Mouse (Mus musculus): Measurements from ENCODE around the gene Mecr.

The Mecr gene

DNA sequence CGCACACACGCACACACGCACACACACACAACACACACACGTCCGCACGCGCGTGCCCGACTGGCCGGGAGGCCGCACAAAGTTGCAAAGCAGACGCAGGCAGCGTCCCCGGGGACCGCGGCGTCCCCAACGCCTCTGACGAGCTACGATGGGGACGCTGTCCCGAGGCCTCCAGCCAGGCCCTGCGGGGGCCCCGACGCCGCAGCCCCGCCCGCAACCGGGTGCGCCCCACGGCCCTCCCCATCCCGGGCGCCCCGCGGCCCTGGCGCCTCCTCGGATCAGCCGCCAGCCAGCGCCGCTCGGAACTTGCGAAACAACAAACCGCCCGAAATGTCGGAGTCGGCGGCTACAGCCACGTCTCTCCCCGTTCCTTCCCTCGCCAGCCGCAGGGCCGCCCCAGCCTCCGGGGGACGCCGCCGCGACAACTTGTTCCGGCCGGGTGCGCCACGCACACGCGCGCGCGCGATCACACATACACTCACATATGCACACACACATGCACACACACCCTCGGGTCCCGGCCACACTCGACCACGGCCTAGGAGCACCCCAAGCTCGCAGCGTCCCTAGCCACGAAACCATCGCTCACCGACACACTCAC is 6.3 kb upstream of the Mecr start:
- no peak for DNase-seq (ENCODE audit: low read depth)

DNA sequence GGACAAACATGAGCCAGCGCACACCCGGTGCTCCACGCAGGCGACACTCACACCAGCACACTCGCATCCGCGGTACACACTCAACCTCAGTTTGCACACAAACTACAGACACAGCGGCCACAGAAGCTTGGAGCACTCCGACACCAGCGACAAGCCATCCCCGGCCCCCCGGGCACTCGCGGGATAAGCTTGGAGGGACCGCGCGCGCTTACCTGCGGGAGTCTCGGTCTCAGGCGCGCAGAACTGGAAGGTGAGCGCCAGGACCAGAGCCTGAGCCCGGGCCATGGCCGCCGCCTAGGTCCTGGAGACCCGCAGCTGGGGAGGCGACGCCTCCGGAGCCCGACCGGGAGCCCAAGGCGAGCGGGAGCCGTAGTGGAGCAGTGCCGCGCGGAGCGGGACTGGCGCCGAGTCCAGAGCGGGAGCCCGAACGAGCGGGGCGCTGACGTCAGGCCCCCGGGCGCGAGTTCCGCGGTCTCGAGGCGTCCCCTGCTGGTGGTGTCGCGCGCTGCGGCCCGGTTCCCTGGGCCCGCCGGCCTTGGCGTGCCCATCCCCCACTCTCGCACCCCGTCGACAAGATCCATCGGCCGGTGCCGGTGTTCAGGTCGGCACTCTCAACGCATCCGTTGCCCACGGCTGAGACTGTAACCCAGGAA is 5.3 kb upstream of the Mecr start, which contains the start of gene Ptpru:
TSS of gene Ptpru (minus strand) at position 417 of the 653 bp plus-strand sequence.
- peak; percentile 54 for DNase-seq (ENCODE audit: low read depth)

DNA sequence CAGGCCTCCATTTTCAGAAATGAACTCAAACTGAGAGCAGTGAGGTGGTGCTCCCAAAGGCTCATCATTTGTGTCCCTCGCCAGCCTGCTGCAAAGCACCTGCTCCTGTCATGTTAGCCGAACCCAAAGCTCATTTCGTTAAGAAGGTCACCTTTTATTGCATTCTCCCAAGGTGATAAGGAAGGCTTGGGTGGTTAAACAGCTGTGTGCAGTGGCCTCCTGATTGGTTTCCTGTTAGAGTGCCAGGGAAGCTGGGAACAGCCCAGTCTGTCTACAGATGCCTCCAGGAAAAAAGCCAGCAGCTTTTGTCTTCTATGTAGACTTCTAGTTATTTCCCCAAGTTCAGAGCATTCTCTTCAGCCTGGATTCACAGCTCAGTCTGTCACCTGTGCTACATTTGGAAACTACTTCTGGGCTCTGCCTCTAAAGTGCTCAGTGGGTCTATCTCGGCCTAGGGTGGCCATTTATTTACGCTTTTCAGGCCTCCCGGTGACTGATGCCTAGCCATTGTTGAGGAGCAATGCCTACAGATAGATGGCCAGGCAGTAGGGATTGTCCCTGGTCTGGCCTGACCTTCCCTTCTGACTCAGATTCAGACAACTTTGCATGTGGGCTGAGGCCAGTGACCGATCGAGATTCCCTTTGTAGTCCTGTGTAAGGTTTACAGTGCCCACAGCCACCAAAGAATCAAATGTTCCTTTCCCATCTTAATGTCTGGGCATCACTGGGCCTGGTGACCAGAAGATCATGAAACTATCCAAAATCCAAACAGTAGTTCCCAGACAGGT is 2.9 kb downstream of the Mecr start:
- DNase-seq (ENCODE audit: low read depth) = no peak

DNA sequence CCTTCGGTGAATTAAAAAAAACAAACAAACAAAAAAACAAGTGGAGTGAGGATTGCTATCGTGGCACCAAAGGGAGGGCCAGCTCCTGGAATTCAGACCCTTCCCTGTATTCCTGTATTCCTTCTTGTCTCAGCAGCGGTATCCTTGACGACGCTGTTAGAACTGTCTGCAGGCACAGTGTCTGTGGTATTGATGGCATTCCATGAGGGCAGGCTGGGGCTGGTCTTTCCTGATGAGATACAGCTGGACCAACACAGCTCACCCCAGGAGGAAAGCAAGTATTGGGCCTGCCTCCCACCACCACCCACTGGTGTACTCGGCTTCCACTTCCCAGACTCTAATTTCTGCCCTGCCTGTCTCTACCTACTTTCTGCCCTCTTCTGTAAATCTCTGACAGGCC is 4.8 kb downstream of the Mecr start:
- no peak for DNase-seq (ENCODE audit: low read depth)

DNA sequence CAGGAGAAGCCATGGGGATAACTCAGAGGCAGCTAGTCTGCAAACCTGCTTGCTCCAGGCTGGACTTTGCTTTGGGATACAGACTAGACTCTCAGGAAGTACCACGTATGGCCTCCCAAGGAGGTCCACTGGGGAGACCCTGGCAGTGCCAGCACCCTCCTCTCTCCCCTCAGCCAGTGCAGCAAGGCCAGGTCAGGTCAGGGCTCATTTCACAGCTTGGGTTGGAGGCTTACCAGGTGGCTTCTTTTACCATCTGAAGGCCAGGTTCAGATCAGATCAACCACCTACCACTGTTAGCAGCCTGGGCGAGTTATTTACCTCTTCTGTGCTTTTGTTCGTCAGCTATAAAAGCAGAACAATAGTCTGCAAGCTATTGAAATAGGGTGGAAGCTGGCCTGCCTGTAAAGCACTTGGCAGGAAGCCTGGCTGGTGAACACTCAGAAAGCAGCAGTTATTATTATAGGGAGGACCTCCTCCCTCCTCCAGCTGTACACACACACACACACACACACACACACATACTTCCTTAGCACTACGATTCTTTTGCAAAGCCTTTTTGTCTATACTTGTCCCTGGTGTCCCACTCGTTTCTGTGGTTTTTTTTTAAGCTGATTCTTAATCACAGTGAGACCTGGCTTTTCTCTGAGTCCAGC is 6.8 kb downstream of the Mecr start:
- DNase-seq (ENCODE audit: low read depth) = no peak

DNA sequence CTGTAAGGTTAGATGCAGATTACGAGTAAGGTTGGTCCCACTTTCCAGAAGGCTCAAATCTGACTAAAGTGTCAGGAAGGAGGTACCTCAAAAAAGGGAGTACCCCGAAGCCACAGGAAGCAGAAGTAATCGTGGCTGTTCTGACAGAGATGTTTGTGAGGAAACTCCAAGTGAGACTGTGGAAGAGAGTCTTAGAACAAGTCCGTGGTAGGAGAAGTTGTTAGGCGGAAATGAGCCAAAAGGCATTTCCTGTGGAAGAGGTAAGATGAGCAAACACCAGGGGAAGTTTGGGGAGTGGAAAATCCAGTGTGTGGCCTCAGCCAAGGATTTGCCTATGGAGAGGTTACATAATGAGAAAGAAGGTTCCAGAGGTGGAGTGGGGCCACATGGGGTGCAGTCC is 11.7 kb downstream of the Mecr start:
- DNase-seq (ENCODE audit: low read depth) = no peak

DNA sequence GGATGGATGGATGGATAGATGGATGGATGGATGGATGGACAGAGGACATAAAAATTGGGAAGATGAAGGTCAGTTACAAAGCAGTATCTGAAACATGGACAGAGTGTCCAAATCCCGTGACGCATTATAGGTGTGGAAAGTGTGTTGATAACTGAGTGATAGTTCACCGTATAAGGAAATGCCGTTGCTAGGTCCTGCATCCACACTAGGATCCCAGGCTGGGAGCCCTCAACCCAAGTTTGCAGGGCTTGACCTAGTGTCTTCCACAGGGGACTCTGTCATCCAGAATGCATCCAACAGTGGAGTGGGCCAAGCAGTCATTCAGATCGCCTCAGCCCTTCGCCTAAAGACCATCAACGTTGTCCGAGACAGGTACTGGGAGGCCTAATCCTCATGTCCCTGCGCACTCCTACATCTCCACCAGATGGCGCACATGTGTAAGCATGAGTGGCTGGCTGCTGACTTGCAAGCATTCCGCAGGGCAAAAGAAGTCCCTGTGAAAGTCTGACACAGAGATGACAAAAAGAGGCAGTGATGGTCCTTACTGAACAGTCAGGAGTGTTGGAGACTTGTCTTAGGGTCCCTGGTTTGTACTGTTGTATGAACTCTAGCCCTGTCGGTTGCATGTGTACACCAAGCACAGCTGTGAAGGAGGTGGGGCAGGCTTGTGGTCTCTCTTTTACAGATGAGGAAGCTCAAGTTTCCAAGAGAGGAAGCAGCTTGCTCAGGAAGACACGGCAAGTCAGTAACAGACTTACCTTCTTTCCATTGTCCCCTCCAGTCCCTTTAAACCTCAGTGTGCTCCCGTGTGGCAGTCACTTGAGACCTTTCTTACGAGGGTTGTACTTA is 17.4 kb downstream of the Mecr start:
- peak; percentile 81 for DNase-seq (ENCODE audit: low read depth)

DNA sequence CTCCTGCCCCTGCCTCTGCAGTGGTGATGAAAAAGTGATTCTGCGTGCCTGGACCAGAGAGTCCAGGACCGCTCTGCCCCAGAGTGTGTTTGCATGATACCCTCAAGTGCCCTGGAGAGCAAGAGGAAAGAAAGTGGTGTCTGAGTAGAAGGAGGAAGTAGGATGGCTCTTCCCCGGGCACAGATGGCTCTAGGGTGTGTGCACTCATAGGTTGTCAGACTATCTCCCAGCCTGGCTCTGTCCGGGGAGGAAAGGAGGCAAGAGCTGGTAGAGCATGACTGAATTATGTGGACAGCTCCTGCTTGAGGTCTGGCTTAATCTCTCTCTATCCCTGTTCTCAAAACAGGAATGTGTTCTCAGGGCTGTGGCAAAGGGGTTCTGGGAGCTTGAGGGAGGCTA is 18.1 kb downstream of the Mecr start:
- no peak for DNase-seq (ENCODE audit: low read depth)

DNA sequence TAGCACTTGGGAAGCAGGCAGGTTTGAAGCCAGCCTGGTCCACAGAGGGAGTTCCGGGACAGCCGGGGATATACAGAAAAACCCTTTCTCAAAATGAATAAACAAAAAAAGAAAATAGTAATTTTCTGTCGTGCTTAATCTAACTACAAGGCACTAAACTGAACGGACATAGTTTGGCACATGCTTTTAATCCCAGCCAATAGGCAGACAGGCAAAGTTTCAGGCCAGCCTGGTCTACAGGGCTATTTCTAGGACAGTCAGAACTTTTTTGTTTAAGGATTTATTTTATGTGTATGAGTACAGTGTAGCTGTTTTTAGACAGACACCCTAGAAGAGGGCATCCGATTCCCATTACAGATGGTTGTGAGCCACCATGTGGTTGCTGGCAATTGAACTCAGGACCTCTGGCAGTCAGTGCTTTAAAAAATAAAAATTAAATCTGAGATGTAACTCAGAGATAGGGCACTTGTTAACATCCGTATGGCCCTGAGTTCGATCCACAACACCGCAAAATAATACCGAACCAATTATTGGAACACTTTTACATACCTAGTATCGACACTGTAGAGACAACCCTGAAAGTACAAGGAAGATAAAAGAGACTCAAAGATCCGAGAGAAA is 29.5 kb downstream of the Mecr start:
- no peak for DNase-seq (ENCODE audit: low read depth)

DNA sequence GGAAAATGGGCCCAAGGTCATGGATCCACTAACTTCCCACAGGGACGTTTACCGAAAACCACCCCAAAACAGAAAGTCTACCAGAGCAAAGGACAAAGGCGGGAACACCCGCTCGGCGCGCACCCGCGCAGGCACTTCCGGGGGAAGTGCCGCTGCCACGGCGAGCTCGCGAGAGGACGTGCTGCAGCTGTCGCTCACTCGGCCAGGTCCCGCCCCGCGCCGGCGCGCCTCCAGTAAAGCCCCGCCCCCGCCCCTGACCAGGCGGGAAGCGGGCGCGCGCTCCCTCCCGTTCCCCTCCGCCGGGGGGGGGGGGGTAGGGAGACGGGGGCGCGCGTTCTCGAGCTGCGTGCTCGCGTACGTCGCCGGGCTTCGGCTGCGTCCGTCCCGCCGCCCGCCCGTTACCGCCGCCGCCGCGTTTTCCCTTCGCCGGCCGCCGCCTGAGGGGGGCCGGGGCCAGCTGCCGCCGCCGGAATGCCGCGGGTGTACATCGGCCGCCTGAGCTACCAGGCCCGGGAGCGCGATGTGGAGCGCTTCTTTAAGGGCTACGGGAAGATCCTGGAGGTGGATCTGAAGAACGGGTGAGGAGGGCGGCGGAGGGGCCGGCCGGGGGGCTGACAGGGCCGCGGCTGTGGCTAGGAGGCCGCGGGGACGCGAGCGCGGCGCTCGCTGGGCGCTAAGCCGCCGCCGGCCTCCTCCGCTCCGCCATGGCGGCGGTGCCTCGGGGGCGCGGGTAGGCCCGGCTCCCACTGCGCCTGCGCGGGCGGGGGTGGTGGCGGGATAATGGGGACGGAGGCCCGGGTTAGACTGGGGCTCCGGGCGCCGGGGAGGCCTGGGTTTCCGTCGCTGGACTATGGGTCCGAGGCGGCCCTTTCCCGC is 30.3 kb downstream of the Mecr start, which contains the start of gene Srsf4:
TSS of gene Srsf4 (plus strand) at position 325 of the 876 bp plus-strand sequence.
- DNase-seq (ENCODE audit: low read depth) = peak; percentile 86

DNA sequence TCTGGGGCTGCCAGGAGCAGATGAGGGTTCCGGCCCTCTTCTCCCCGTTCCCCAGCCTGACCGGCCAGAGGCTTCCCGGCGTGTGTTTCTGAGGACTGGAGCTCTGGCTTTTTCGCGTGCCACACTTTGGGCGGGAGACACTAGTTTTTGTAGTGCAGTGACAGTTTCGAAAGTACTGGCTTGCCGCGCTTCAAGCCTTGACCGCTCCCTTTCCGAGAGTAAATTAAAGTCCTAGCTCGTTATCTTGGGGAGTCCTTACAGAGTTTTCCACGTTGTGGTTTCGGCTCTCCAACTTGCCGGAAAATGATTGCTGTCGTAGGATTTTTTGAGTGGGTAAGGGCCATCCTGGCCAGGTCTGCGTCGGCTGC is 30.9 kb downstream of the Mecr start:
- DNase-seq (ENCODE audit: low read depth) = peak; percentile 32

DNA sequence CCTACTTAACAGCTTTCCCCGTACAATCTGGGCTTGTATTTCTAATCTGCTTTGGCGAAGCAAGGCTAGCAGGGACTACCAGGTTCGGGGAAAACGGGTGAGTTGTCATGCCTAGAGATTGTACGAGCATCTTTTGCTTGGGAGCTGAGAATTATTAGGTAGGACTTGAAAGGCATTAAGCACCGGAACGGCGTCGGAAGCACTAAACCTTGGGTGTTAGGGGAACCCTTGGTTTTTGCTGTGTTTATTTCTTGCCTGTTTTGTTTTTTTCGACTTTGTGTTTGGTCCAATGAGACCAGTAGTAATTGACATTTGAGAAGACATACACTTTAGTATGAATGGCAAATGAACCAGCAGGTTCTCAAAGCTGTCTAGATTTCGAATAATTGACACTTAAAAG is 31.3 kb downstream of the Mecr start:
- DNase-seq (ENCODE audit: low read depth) = no peak

DNA sequence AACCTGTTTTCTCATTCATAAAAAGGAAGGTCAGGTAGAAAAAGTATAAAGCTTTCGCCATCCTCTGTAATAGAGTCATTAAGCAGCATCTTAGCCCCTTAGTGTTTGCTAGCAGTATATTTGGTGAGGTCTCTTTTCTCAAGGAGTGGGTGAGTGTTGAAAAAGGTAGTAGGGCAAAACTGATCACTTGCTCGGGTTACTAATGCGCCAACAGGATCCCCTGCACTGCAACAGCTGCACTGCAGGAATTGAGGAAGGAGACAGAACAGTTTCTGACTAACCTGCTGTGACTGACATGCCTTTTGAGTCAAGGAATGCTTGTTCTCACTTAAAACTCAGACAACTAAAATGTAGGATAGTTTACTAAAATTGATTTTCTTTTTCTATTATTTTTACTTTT is 32.0 kb downstream of the Mecr start:
- DNase-seq (ENCODE audit: low read depth) = no peak

DNA sequence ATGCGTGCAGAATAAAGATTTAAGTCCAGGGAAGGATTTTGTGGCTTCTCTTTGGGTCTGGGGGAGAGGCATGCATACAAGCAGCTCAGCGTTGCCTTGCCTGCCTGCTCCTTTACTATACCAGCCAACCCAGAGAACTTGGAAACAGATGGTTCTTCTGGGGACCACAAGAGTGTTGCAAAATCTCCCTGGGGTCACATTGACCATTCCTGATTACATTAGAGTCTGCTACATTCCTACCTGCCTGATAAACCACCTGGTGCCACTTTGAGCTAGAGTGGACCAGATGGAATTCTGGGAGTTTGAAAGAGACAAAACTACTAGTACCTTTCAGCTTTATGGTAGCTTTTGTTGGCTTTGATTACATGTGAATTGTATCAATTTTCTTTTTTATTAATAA is 33.6 kb downstream of the Mecr start:
- DNase-seq (ENCODE audit: low read depth) = no peak

DNA sequence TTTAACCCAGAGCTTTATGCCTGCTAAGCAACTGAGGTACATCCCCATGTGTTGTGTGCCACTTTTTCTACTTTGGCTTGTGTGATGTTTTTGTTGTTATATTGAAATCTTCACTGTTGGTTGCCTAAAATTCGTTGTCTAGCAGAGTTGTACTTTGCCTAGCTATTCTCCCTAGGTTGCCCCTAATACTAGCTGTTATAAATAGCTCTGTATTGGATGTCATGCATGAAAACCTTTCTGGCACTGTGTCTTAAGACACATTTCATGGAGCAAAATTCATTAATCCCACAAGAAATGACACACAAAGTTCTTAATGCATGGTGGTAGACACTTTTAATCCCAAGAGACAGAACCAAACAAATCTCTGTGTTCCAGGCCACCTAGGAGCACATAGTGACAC is 36.4 kb downstream of the Mecr start:
- no peak for DNase-seq (ENCODE audit: low read depth)

DNA sequence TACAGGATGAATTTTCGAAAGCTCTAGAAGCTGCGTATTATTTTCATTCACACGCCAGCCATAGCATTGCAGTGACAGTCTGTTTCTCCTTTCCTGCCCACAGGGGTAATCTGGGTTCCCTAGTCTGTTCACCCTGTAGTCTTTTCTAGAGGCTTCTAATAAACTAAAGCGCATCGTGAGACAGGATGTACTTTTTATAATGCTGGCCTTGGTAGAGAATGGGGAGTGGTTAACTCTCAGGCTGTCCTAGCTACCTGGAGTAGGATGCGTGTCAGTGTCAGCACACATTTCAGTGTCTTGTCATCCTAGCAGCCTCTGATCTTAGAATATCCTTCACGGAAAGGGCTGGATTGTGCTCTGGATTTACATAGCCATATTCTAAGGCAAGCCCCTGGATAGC is 38.0 kb downstream of the Mecr start:
- DNase-seq (ENCODE audit: low read depth) = no peak

DNA sequence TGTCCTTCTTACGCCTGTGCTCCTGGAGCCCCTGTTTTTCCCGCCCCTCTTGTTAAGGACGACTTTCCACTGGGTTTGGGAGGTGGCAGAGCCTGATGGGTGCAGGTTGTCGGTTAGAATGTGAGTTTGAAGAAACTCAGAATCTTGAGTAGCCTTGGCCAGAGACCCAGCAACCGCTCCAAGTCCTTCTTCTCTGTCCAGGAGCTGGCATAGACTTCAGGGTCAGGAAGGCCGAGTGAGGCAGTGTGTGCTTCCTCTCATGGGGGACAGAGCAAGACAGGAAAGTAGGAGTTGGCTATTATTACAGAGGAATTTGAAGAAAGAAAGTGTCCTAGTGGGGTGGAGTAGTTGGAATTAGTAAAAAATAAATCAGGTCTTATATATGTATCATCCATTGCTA is 40.3 kb downstream of the Mecr start:
- no peak for DNase-seq (ENCODE audit: low read depth)

DNA sequence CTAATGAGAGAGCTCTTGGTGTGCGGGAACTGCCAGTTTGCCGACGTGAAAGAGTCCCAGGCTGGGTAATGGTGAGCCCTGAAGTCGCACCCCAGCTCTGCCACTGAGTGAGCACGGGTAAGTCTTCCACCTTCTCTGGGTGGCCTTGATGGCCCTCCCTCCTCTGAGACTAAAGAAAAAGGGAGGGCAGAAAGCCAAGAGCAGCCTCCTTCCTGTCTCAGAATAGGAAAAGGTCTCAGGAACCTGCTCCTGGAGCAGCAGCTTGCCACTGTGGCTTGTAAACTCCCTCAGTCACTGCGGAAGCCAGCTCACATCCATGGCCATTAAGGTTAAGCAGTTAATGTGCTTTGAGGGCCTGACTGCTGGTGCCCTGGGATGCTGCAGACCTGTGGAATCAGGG is 42.1 kb downstream of the Mecr start:
- no peak for DNase-seq (ENCODE audit: low read depth)

DNA sequence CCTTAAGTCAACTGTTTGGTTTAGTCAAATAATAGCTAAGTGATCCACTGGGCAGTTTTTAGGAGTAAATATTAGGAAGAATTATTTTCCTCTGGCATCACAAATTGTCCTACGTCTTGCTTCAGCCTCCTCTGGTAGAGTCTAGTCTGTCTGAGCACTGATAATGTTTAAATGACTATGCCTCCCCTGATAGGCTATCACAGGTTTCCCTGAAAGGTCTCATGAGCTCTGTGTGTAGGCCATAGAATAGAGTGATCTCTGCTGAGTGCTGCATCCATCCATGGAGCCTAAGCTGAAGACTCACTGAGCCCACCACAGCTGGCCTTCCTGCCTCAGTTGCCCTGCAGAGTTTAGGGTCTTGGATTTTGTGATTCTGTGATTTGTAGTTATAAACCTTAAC is 45.3 kb downstream of the Mecr start:
- DNase-seq (ENCODE audit: low read depth) = no peak

DNA sequence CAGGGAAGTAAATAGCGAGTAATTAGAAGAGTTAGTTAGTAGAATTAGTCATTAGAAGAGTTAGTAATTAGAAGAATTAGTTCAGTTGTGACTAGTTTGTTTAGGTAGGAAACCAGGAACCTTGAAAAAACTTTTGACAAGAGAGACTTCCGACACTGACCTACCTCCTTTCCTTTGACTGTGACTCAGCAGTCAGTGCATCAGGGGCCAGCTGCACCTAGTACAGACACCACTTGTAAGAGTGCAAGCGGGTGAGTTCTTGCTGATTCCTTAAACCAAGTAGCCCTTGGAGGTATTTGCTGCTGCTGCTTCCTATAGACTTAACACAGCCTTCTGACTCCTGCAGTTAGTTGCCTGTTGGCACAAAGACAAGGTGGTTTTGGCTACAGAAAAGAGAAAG is 47.4 kb downstream of the Mecr start:
- DNase-seq (ENCODE audit: low read depth) = no peak
